Mouse (Mus musculus) gastrocnemius, postnatal 36 days (tissue): ENCODE results near the gene Kptn. TPM values are rescaled to one million over a fixed set of nuclear protein-coding genes. Genes with fewer than 3 reads are reported as not detected.

Experiments
- DNase-seq, 2 experiments: peaks; one replicate each; pipeline ENCODE4 v3.0.0; 2022
- intact Hi-C: fragments of 180-260 bp; cut with DNase I; formaldehyde crosslinking; loops from one replicate; pipeline ENCODE4 v1.15.1; 2025
- total RNA-seq, 2 experiments: library from RNA; stranded (reverse); gene quantifications; 2 replicates each; pipeline ENCODE4 v1.2.3; 2021

The Kptn gene
- total RNA-seq, 2 experiments from 2014 or later = 10.8 to 11.3 TPM

DNA sequence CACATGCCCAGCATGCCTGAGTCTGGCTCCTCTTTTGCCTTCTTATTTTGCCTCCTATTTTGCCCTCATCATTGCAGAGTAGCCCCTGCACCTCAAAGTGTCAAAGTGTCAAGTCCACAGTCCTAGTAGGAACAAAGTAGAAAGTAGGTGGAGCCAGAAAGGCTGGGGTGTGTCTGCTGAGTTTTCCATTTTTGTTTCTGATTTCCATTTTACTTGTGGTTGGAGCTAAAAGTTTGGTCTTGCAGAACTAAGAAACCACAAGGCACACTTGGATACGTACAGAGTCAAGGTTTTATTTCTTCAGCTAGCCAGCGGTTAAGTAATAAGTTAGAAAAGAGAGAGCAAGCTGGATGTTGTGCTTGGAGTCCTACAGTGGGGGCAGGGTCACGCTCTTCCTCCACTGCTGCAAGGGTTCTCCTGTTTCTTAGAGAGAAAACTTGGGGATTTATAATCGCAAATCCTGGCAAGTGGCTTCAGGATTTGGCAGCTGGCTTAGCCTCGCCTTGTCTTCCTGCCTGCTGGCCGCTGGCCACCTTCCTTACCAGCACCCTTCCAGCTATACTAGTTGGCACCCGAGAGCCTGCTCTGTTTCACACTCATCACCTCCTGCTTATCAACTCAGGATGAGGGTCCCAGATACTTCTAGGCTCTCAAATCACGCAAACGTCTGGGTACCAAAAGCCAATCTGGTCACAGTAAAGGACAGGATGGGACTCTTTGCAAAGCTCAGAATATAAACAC is 35.6 kb downstream of the Kptn start:
- no peak for DNase-seq
- intact Hi-C loops = no loop called here

DNA sequence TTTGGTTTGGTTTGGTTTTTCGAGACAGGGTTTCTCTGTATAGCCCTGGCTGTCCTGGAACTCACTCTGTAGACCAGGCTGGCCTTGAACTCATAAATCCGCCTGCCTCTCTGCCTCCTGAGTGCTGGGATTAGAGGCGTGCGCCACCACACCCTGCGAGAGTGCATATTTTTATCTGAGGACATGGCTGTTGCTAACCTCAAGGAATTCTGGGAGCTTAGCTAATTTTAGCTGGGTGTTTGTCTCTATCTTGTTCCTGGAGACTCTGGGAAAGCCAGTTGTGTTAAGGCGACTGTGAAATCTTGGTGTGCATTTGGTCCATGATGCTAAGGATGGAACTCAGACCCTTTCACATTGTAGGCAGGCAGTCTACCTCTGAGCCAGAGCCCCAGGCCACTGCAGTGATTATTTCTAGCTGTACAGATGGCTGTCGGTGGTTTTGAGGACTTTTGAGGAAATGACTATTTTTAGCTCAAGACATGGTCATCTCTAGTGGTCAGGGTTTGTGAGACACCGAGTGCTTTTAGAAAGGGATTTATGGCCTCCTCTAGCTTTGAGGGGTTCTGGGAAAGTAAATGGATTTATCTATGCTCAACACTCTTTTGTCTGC is 36.5 kb downstream of the Kptn start:
- no peak for DNase-seq
- intact Hi-C loops = no loop called here

DNA sequence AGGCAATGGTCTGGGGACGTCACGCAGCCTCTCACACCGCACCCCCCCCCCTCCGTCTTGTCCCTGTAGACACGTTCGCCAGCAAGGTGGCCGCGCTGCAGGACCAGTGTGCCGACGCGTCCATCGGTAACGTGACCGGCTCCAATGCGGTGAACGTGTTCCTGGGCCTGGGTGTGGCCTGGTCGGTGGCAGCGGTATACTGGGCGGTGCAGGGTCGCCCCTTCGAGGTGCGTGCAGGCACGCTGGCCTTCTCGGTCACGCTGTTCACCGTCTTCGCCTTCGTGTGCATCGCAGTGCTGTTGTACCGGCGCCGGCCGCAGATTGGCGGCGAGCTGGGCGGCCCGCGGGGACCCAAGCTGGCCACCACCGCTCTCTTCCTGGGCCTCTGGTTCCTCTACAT is 39.0 kb downstream of the Kptn start:
- intact Hi-C loops = no loop called here
- DNase-seq = no peak

DNA sequence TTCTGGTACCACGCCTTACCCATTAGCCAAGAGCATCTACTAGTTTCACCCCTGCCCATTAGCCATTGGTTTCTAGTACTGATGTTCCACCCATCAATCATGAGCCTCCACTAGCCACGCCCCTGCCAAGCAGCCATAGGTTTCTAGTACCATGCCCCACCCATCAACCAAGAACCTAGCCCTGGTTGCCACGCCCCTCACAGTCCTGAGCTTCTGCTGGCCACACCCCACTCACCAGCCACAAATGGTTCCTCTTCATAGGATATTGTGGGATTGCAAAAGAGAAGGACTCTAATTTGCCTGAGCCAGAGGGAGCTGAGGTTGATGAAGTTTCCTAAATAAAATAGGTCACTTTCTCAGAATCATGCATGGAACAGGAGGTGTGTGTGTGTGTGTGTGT is 41.0 kb downstream of the Kptn start:
- DNase-seq = no peak
- intact Hi-C loops = no loop called here

DNA sequence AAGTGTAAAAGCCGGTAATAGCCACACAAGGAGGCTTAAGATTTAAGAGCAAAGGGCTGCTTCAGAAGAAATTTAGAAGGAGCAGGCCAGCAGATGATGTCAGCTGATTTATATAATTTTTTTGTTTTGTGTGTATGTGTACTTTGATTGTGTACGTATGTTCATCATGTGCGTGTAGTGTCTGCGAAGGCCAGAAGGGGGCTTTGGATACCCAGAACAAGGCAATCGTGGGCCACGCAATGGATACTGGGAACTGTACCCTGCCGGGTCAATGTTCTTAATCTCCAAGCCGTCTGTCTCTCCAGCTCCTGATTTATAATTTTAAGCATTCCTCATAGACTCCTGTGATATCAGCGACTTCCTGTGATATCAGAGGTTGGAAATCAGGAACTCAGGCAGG is 41.6 kb downstream of the Kptn start:
- no peak for DNase-seq
- intact Hi-C loops = no loop called here

- intact Hi-C loops = no loop called here
- no peak for DNase-seq
Measured at GRCm38 (mm10) chr7:16162036-16162435, 42.3 kb downstream of the Kptn start.

DNA sequence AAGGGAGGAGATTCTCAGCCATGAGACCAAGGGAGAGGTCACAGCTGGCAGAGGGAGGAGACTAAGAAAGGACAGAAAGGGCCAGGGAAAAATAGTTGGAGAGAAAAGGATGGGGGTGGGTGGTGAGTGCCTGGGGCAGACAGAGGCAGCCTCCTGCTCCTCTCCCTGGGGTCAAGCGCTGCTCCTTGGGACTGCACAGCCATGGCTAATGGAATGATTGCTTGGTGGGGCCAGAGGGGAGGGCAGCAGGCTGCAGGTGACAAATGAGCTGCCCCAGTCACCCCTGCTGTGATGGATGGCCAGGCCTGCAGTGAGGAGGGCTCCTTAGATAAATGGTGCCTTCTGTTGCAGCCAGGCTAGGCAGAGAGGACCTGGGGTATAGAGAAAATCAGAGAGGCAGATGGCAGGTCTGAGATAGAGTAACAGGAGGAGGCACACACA is 52.5 kb downstream of the Kptn start:
- DNase-seq = no peak
- intact Hi-C loops = no loop called here

DNA sequence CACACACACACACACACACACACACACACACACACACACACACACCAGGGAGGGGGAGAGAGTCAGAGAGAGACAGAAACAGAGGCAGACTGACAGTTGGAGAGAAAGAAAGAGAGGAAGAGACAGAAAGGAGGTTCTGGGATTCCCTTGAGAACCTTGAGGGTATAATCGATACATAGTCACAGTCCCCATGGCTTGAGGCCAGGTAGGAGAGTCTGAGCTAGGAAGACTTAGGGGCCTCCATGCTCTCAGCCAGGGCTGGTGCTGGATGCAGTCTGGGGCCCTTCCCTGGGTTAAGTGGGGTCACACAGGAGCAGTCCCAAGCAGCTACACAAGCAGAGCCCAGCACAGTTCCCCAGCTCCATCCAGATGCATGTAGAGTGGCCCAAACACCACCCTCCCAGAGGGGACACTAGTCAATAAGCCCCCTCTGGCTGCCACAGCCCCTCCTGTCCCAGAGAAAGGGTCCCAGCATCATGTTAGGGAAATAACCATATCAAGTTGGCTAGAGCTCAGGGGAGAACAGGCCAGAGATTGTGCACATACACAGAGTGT is 53.0 kb downstream of the Kptn start:
- intact Hi-C loops = no loop called here
- DNase-seq = no peak

DNA sequence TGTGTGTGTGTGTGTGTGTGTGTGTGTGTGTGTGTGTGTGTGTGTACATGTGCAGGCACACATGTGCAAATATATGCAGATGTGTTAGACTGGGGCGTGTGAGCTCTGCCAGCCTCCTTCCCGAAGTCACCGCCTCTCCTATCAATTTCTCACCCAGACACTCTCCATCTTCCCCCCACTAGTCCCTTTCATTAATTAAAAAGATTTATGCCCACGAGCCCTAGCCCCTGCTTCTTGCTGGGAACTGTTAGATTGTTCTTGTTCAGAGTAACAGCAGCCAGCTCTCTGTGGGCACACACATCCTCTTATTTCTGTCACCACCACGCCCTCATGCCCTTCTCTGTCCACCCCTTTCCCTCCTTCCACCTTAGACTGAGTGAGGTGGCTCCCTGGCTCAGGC is 53.5 kb downstream of the Kptn start:
- intact Hi-C loops = no loop called here
- DNase-seq = no peak

GRCm38 (mm10) chr7:16174597-16175541 is 55.2 kb downstream of the Kptn start, which contains the start of gene Meis3:
Gene Meis3, plus strand, starts transcription at chr7:16175090.
- intact Hi-C loops = no loop called here
- DNase-seq = peak in 1 of 2 experiments; percentile 39

DNA sequence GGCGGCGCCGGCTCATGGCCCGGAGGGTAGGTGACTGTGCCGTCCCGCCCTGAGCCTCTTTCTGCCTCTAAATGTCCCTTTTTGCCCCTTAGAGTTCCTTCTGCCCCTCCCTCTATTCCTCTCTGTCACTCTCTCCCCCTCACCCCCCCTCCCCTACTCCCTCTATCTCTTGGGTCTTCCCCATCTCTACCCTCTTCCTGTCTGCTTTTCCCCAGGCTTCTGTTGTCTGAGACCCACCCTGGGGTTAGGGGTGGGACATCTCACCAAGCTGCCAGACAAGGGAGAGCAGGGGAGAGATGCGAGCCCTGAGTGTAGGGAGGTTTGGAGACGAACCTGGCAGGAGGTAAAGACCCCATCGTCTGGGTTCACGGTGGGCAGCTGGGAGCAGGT is 55.8 kb downstream of the Kptn start:
- no peak for DNase-seq
- intact Hi-C loops = no loop called here

Other genes with a start within 250 kb of the Kptn start
- not detected for gene Crx, start 239.9 kb upstream of the Kptn start, total RNA-seq
- gene Crxos, start 237.3 kb upstream of the Kptn start, total RNA-seq = not detected
- 1,000 to 10,000 TPM; 1,487 to 1,586 TPM for gene Selenow, start 197.5 kb upstream of the Kptn start, total RNA-seq
- gene Nop53, start 173.8 kb upstream of the Kptn start, total RNA-seq = 10 to 100 TPM; 81.3 to 97.1 TPM
- 10 to 100 TPM; 40.8 to 47.9 TPM for gene Ehd2, start 152.3 kb upstream of the Kptn start, total RNA-seq
- 1 to 10 TPM; 4.5 to 6.6 TPM for gene Bicra, start 72.0 kb upstream of the Kptn start, total RNA-seq
- gene Zfp541, start 58.1 kb upstream of the Kptn start, total RNA-seq = not detected
- gene Napa, start 21.4 kb upstream of the Kptn start, total RNA-seq = 100 to 1,000 TPM in 1 of 2 experiments, 10 to 100 TPM in 1; 92.4 to 109 TPM
- gene Slc8a2, start 9.9 kb downstream of the Kptn start, total RNA-seq = under 1 TPM; 0.12 to 0.13 TPM
- 1 to 10 TPM; 1.5 to 2.1 TPM for gene Meis3, start 55.2 kb downstream of the Kptn start, total RNA-seq
- gene Dhx34, start 102.1 kb downstream of the Kptn start, total RNA-seq = 1 to 10 TPM; 3.1 to 4.5 TPM
- under 1 TPM; 0.20 TPM for gene C5ar2, start 124.3 kb downstream of the Kptn start, total RNA-seq
- 1 to 10 TPM; 1.7 to 1.8 TPM for gene C5ar1, start 139.6 kb downstream of the Kptn start, total RNA-seq
- gene Inafm1, start 153.7 kb downstream of the Kptn start, total RNA-seq = 10 to 100 TPM; 12.2 to 15.1 TPM
- gene Ccdc9, start 166.9 kb downstream of the Kptn start, total RNA-seq = 10 to 100 TPM; 40.7 to 44.6 TPM
- 1 to 10 TPM; 1.4 to 2.2 TPM for gene Bbc3, start 188.5 kb downstream of the Kptn start, total RNA-seq